Mouse (Mus musculus) T-helper 1 cell (primary cell): ENCODE data around the gene Plekhg5.

ENCODE experiments used
- in situ Hi-C: fragments of 300-600 bp; cut with MboI, MseI; formaldehyde crosslinking; loops from one replicate; pipeline ENCODE4 v1.15.1; 2025; ENCODE audit warnings: high pct_unique_total_duplicates

Gene Plekhg5

GRCm38 (mm10) chr4:152069245-152069644 lies 3.1 kb upstream of the Plekhg5 start:
- in situ Hi-C loops, result no loop called here

GRCm38 (mm10) chr4:152070494-152071396 lies 1.6 kb upstream of the Plekhg5 start:
- in situ Hi-C loops, result no loop called here

- in situ Hi-C loops, result no loop called here
Observed at GRCm38 (mm10) chr4:152072655-152073054, 357 bp downstream of the Plekhg5 start.

GRCm38 (mm10) chr4:152073715-152074114 lies 1.4 kb downstream of the Plekhg5 start:
- in situ Hi-C loops, result no loop called here

GRCm38 (mm10) chr4:152074548-152074947 lies 2.2 kb downstream of the Plekhg5 start:
- in situ Hi-C loops, result no loop called here

- in situ Hi-C loops, result no loop called here
Observed at GRCm38 (mm10) chr4:152077191-152077590, 4.9 kb downstream of the Plekhg5 start.

GRCm38 (mm10) chr4:152078105-152078530 lies 5.8 kb downstream of the Plekhg5 start:
- in situ Hi-C loops, result no loop called here

- in situ Hi-C loops, result no loop called here
Observed at GRCm38 (mm10) chr4:152079261-152079660, 7.0 kb downstream of the Plekhg5 start.

- in situ Hi-C loops, result no loop called here
Observed at GRCm38 (mm10) chr4:152079931-152080330, 7.6 kb downstream of the Plekhg5 start.

GRCm38 (mm10) chr4:152083611-152084220 lies 11.4 kb downstream of the Plekhg5 start:
- in situ Hi-C loops, result no loop called here

- in situ Hi-C loops, result no loop called here
Observed at GRCm38 (mm10) chr4:152084616-152085015, 12.3 kb downstream of the Plekhg5 start.

- in situ Hi-C loops, result no loop called here
Observed at GRCm38 (mm10) chr4:152086505-152087210, 14.4 kb downstream of the Plekhg5 start.

- in situ Hi-C loops, result no loop called here
Observed at GRCm38 (mm10) chr4:152087211-152088081, 15.1 kb downstream of the Plekhg5 start.

GRCm38 (mm10) chr4:152088133-152088532 lies 15.8 kb downstream of the Plekhg5 start:
- in situ Hi-C loops, result no loop called here

- in situ Hi-C loops, result no loop called here
Observed at GRCm38 (mm10) chr4:152088556-152089120, 16.3 kb downstream of the Plekhg5 start.

- in situ Hi-C loops, result loop anchor here (10.0 kb wide), 1 partner anchor 1815 kb away; no protein-coding TSS in a partner anchor
Observed at GRCm38 (mm10) chr4:152090191-152090590, 17.9 kb downstream of the Plekhg5 start.

GRCm38 (mm10) chr4:152092751-152093293 lies 20.5 kb downstream of the Plekhg5 start:
- in situ Hi-C loops, result loop anchor here (10.0 kb wide), 1 partner anchor 1818 kb away; no protein-coding TSS in a partner anchor

- in situ Hi-C loops, result loop anchor here (10.0 kb wide), 1 partner anchor 1819 kb away; no protein-coding TSS in a partner anchor
Observed at GRCm38 (mm10) chr4:152094233-152094632, 21.9 kb downstream of the Plekhg5 start.

- in situ Hi-C loops, result loop anchor here (10.0 kb wide), 1 partner anchor 1821 kb away; no protein-coding TSS in a partner anchor
Observed at GRCm38 (mm10) chr4:152095937-152096910, 23.9 kb downstream of the Plekhg5 start.
